Mouse (Mus musculus): ENCODE measurements around the gene Zic2.

GRCm38 (mm10) chr14:122491521-122491920, 16.3 kb downstream of the Zic2 start:
- TF ChIP-seq POLR2A (IDR thresholded peaks at IDR 0.05; ENCODE audit: borderline replicate concordance, extremely low read depth, low read depth, low read length) = no peak
- TF ChIP-seq CTCF (IDR thresholded peaks at IDR 0.05; ENCODE audit: insufficient read depth, low read length) = no peak
